Mouse (Mus musculus) testis, adult 2 months (tissue): ENCODE data around the gene Nipal4.

Experiments
- CTCF ChIP-seq: fragments of 200-500 bp; IDR thresholded peaks from 2 replicates; pipeline ENCODE4 v1.5.1; 2012; ENCODE audit warnings: low read depth, mild to moderate bottlenecking, inconsistent platforms, low read length, moderate library complexity; ENCODE audit not compliant: control insufficient read depth, insufficient read depth, insufficient replicate concordance
- POLR2A ChIP-seq: fragments of 200-500 bp; IDR thresholded peaks from 2 replicates; pipeline ENCODE4 v1.6.1; 2012; ENCODE audit warnings: low read depth, mild to moderate bottlenecking, inconsistent platforms, low read length, moderate library complexity; ENCODE audit not compliant: control insufficient read depth

DNA sequence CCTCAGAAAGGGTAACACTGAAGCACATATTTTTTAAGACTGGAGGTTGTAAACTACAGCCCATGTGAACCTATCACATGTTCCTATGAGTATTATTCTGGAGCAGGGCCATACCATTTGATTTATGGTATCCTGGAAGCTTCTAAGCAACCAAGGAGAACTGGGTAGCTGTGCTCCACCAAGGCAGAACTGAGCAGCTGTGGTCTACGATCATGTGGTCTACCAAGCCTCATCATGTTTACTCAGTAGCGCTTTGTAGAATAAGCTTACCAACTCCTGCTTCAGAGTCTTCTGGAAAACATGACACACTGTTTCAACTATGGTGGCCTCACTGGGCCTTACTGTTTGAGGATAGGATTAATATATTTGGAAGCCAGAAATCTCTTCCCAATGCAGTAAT, 49.8 kb downstream of the Nipal4 start:
- no peak for TF ChIP-seq POLR2A
- no peak for TF ChIP-seq CTCF
